Mouse (Mus musculus) hindbrain, embryonic 15.5 days (tissue): ENCODE data around the gene Enthd1. TPM values are rescaled to one million over a fixed set of nuclear protein-coding genes. Genes with fewer than 3 reads are reported as not detected.

Source experiments
- ATAC-seq: fragments of 200-750 bp; cut with Nextera tagmentation; 2 replicates; pipeline ENCODE4 v1.8.0; 2017; ENCODE audit warnings: low read depth, moderate number of reproducible peaks, moderate TSS enrichment; ENCODE audit not compliant: low FRiP score
- H3K27ac ChIP-seq: fragments of 300-500 bp; sonication (generic); replicated peaks from 2 replicates; pipeline ENCODE4 v1.5.1; 2015; ENCODE audit warnings: mild to moderate bottlenecking, inconsistent platforms
- H3K27me3 ChIP-seq: fragments of 300-500 bp; sonication (generic); 2 replicates; pipeline ENCODE4 v1.6.1; 2015; ENCODE audit warnings: control low read depth, inconsistent platforms
- H3K36me3 ChIP-seq: fragments of 300-500 bp; sonication (generic); 2 replicates; pipeline ENCODE4 v1.6.1; 2015; ENCODE audit warnings: control low read depth, inconsistent platforms
- H3K4me1 ChIP-seq: fragments of 300-500 bp; sonication (generic); replicated peaks from 2 replicates; pipeline ENCODE4 v1.6.1; 2015; ENCODE audit warnings: control low read depth, inconsistent platforms
- H3K4me2 ChIP-seq: fragments of 300-500 bp; sonication (generic); 2 replicates; pipeline ENCODE4 v1.6.1; 2015; ENCODE audit warnings: moderate library complexity, mild to moderate bottlenecking, inconsistent platforms
- H3K4me3 ChIP-seq: fragments of 300-500 bp; sonication (generic); 2 replicates; pipeline ENCODE4 v1.5.1; 2015; ENCODE audit warnings: mild to moderate bottlenecking, inconsistent platforms
- H3K9ac ChIP-seq: fragments of 300-500 bp; sonication (generic); 2 replicates; pipeline ENCODE4 v1.6.1; 2015; ENCODE audit warnings: inconsistent platforms
- H3K9me3 ChIP-seq: fragments of 300-500 bp; sonication (generic); 2 replicates; pipeline ENCODE4 v1.6.1; 2016; ENCODE audit warnings: control low read depth, inconsistent platforms
- WGBS: fragments of 180-500 bp; shearing (Covaris S2); methylation state at CpG from one replicate; pipeline ENCODE4 v1.1.7; 2015; 5-methylcytosine and 5-hydroxymethylcytosine counted together
- polyA plus RNA-seq: library from polyadenylated mRNA; unstranded; fragments of >200 nt; fragmentation: Nextera tagmentation; extraction: Ambion mirVana; gene quantifications from 2 replicates; pipeline ENCODE4 v1.2.1, GENCODE M21; 2015

Gene Enthd1
- polyA plus RNA-seq, 1 experiment from 2014 or later = not detected

DNA sequence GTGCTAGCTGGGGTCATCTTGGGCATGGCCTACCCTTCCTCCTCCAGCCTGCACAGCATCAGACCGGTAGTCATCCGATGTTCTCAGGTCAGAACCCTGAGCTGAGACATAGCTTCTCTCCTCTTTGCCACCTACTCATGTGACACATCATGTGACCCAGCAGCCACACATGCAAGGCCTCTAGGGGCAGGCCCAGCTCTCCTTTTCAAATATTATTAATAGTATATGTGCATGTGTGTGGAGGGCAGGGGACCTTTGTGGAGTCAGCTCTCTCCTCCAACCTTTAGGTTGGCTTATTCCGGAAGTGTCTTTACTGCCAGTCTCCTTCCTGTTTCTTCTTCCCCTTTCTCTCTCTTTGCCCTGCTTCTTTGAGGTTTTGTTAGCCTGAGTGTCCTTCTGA, 107.0 kb downstream of the Enthd1 start:
- Histone ChIP-seq H3K36me3 (no peaks in the 10 kb centered on the region), H3K4me3 (no peak overlapping the region), H3K27me3 (no peaks in the 10 kb centered on the region), H3K4me1 (peaks cover 15% of the 10 kb centered on the region), H3K9ac (no peak overlapping the region), H3K4me2 (no peak overlapping the region), H3K27ac (no peak overlapping the region), H3K9me3 (no peaks in the 10 kb centered on the region)
- WGBS = 92% methylated on average over 3 of the region's 3 CpGs
- ATAC-seq = no peak

DNA sequence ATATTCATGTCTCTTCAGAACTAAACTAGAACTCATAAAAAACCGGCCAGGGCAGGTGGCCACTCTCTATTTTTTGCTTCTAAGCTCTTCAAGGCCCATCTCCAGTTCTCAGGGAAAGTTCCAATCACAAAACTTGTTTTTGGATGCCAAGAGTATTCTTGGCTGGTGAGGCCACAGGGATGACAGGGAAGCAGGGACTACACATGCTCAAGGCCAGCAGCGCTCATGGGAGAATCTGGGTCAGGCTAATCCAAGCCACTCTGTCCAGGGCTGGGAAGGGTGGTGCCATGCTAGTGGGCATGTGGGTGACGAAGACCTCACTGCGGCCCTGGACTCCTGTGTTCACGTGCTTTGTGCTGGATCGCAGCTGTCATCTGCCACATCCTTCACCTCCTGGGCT, 110.5 kb downstream of the Enthd1 start:
- no peak for ATAC-seq
- H3K27me3 ChIP-seq = no peaks in the 10 kb centered on the region
- no peaks in the 10 kb centered on the region for H3K36me3 ChIP-seq
- no peaks in the 10 kb centered on the region for H3K9me3 ChIP-seq
- no peak overlapping the region for H3K4me2 ChIP-seq
- no peak overlapping the region for H3K9ac ChIP-seq
- 77% methylated on average over 6 of the region's 6 CpGs for WGBS
- H3K4me3 ChIP-seq = no peak overlapping the region
- peaks cover 6% of the 10 kb centered on the region for H3K4me1 ChIP-seq
- H3K27ac ChIP-seq = no peak overlapping the region

DNA sequence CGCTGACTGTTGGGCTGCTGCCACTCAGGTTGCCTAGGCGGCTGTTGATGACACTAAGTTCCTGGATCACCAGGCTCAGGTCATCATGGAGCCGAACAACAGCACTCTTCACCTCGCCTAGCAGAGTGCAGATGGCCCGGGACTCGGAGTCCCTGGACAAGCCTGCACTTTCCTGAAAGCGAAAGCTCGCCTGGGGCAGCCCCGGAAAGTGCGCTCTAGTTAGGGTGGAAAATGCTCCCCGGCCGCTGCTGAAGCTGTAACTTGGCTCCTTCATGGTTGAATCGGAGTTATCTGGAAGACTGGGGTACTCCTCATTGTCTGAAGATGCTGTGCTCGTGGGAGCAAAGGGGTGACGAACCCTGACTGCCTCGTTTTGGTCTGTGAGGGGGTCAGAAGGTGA, 112.5 kb downstream of the Enthd1 start:
- Histone ChIP-seq H3K4me2 (no peak overlapping the region), H3K9ac (no peak overlapping the region), H3K4me3 (no peak overlapping the region), H3K9me3 (no peaks in the 10 kb centered on the region), H3K27me3 (no peaks in the 10 kb centered on the region), H3K27ac (no peak overlapping the region), H3K36me3 (no peaks in the 10 kb centered on the region), H3K4me1 (peaks cover 6% of the 10 kb centered on the region)
- no peak for ATAC-seq
- WGBS = 34% methylated on average over 16 of the region's 16 CpGs

DNA sequence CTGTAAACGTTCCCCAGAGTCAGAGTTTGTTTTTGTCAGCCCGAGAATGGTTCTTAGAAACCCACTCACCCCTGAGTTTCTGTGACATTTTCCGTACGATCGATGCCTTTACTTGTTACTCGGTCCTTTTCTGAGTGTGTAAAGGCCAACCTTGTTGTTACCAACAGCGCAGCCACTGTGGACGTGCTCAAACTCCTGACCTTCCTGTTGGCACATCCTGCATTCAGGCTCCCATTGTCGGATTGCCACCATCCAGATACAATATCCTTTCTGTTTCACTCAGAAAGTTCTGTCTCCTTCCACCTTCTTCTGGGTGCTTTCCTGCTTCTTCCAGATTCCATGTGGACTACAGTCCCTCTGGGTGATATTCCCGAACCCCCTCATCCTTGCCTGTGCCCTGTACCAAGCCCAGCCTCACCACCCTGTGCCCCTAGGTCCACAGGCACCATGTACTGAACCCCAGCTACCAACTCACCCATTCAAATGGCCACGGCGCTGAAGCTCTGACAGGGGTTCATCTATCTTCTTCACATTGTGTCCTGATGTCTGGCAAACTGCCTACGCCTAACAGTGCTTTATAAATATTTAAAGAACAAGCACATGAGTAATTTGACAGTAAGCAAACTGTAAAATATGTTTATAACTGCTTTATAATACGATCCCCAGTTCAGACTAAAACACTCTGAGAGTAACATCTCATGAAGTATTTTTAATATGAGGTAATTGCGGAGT, 118.8 kb downstream of the Enthd1 start:
- Histone ChIP-seq H3K9ac (no peak overlapping the region), H3K4me1 (no peaks in the 10 kb centered on the region), H3K9me3 (no peaks in the 10 kb centered on the region), H3K27me3 (no peaks in the 10 kb centered on the region), H3K4me3 (no peak overlapping the region), H3K36me3 (no peaks in the 10 kb centered on the region), H3K27ac (no peak overlapping the region), H3K4me2 (no peak overlapping the region)
- WGBS = 71% methylated on average over 15 of the region's 15 CpGs
- no peak for ATAC-seq

DNA sequence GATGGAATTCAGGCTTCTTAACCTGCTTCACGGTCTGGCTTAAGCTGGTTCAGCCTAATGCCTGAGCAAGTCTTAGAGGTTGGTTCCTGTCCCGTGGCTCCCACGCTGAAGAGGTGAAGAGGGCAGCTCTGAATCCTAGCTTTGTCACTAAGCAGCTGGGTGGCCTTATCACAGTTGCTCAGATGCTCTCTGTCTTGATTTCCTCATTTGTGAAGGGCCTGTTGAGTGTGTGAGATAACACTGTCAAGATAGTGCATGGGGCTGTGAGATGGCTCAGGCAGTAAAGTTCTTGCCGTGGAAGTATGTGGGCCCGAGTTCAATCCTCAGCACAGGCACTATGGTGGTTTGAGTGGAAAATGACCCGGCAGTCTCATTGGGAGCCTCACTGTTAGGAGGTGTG, 124.8 kb downstream of the Enthd1 start:
- no peaks in the 10 kb centered on the region for H3K27me3 ChIP-seq
- no peak overlapping the region for H3K4me3 ChIP-seq
- no peaks in the 10 kb centered on the region for H3K36me3 ChIP-seq
- WGBS = 92% methylated on average over 6 of the region's 6 CpGs
- H3K4me2 ChIP-seq = no peak overlapping the region
- no peak for ATAC-seq
- no peaks in the 10 kb centered on the region for H3K9me3 ChIP-seq
- H3K9ac ChIP-seq = no peak overlapping the region
- no peak overlapping the region for H3K27ac ChIP-seq
- H3K4me1 ChIP-seq = no peaks in the 10 kb centered on the region; the same call in 1 of the 2 replicates

DNA sequence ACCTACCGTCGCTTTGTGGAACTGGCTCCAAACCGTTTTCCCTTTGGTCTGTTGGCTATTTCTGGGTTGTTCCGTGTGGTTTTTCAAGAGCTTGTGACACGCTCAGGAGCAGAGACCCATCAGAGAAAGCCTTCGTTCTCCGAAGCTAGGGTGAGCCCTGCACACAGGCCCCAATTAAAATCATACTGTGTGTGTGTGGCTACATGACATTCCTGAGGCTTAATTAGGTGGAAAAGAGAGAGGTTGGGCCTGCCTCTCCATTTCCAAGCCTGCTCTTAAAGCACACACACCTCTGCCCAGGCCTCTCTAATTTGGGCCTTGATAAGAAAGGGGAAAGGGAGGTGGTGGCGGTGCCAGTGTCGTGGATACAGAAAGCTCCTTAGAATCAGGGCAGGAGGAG, 126.5 kb downstream of the Enthd1 start:
- Histone ChIP-seq H3K27me3 (no peaks in the 10 kb centered on the region), H3K27ac (no peak overlapping the region), H3K4me1 (no peaks in the 10 kb centered on the region; the same call in 1 of the 2 replicates), H3K4me2 (no peak overlapping the region), H3K4me3 (no peak overlapping the region), H3K9ac (no peak overlapping the region), H3K9me3 (no peaks in the 10 kb centered on the region), H3K36me3 (no peaks in the 10 kb centered on the region)
- 67% methylated on average over 9 of the region's 9 CpGs for WGBS
- no peak for ATAC-seq

DNA sequence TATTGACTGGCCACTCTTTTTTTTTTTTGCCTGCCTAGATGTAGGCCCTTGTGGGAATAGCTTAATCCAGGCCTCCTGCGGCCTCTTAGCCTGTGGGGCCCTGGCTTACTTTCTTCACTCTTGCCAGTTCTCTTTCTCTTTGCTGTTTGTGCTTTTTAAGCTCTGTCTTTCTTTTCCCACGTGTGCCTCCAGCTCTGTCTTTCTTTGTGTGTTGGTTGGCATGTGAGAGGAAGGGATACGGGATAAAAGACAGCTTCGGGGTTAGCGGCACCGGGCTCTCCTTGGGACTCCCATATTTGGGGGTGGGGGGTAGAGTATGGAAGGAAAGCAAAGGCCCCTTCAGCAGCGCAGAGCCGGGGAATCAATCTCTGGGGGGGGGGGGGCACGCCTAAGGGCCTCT, 127.0 kb downstream of the Enthd1 start:
- Histone ChIP-seq H3K4me1 (no peaks in the 10 kb centered on the region; the same call in 1 of the 2 replicates), H3K9ac (no peak overlapping the region), H3K9me3 (no peaks in the 10 kb centered on the region), H3K36me3 (no peaks in the 10 kb centered on the region), H3K4me2 (no peak overlapping the region), H3K27me3 (no peaks in the 10 kb centered on the region), H3K4me3 (no peak overlapping the region), H3K27ac (no peak overlapping the region)
- 71% methylated on average over 9 of the region's 9 CpGs for WGBS
- ATAC-seq = no peak

DNA sequence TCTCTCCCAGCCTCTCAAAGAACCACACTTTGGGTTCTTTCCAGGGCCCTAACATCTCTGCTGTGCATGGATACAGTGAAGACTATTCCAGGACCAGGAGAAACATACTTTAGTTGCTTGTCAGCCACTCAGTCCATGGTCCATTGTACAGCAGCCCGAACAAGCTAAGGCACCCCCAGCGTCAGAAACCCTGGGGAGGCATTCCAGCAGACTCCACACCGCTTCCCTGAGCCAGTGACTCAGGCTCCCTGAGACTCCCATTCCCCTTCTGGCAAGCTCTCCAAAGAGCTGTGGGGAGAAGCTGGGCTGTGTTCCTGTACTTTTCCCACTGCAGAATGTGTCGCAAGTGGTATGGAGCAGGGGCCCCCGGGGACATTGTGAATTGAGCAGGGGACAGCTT, 128.0 kb downstream of the Enthd1 start:
- Histone ChIP-seq H3K4me3 (no peak overlapping the region), H3K27me3 (no peaks in the 10 kb centered on the region), H3K4me2 (no peak overlapping the region), H3K27ac (no peak overlapping the region), H3K36me3 (no peaks in the 10 kb centered on the region), H3K9me3 (no peaks in the 10 kb centered on the region), H3K9ac (no peak overlapping the region), H3K4me1 (no peaks in the 10 kb centered on the region; the same call in 1 of the 2 replicates)
- WGBS = 76% methylated on average over 5 of the region's 5 CpGs
- no peak for ATAC-seq

DNA sequence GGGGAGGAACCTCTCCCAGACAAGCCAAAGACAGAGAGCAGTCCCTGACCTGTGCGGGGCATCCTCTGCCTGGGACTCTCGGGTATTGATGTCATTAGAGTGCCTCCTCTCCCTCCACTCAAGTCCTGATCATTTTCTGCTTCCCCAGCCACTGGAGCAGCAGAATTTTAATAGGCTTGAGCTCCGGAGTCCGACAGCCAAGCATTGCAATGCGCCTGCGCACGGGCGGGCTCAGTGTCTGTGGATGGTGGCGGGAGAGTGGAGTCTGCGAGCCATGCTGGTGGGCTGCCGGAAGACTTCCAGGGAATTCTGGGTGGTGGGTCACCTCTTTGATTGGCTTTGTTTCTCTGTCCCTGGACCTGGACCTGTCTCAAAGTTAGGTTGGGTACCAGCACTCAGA, 134.6 kb downstream of the Enthd1 start:
- Histone ChIP-seq H3K27ac (no peak overlapping the region; the same call in 1 of the 2 replicates), H3K27me3 (no peaks in the 10 kb centered on the region), H3K9me3 (no peaks in the 10 kb centered on the region), H3K36me3 (no peaks in the 10 kb centered on the region), H3K4me2 (peak overlapping the region; percentile 30; the same call in 1 of the 2 replicates), H3K4me1 (0 out of 2 replicates have a peak, but pooled peaks cover 5% of the 10 kb centered on the region), H3K9ac (no peak overlapping the region), H3K4me3 (no peak overlapping the region)
- no peak for ATAC-seq
- 67% methylated on average over 11 of the region's 11 CpGs for WGBS

DNA sequence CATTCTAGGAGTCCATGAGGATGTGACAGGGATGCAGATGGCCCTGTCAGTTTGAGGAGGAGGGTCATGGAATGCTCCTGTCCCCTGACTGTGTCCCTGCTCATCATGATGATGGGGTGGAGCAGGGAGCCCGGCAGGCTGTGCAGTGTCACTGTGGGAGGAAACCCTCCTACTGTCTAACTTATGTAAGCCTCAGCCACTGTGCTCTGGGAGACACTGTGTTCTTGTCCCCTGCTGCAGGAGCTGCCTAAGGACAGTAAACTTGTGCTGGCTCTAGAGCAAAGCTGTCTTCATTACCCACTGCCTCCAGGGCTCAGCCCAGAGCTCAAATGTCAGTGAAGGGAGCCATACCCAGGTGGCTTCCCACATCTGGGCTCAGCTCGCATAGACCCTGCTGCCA, 146.8 kb downstream of the Enthd1 start:
- no peaks in the 10 kb centered on the region for H3K27me3 ChIP-seq
- H3K27ac ChIP-seq = no peak overlapping the region
- no peaks in the 10 kb centered on the region for H3K9me3 ChIP-seq
- 67% methylated on average over 2 of the region's 2 CpGs for WGBS
- peaks cover 4% of the 10 kb centered on the region for H3K4me1 ChIP-seq
- no peak overlapping the region for H3K4me2 ChIP-seq
- no peak overlapping the region for H3K9ac ChIP-seq
- no peak overlapping the region for H3K4me3 ChIP-seq
- 0 out of 2 replicates have a peak, but pooled peaks have one; percentile 23 for ATAC-seq
- no peaks in the 10 kb centered on the region for H3K36me3 ChIP-seq

DNA sequence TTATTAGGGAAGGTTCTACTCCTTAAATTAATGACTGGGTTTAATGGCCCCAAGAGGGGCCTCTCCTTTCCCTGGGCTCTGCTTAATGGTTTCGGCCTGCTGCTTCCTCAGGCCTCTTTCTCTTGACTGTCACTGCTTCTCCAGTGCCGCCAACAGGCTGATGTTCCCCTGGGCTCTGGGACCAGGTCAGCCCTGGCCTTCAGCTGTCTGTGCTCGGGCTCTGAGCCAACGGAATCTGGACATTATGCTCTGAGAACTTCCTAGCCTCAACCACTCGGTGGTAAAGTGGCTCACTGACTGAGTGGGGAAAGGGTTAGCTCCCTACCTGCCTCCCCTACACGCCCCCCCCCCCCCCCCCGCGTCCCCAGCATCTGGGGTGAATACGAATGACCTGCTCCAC, 147.9 kb downstream of the Enthd1 start:
- no peaks in the 10 kb centered on the region for H3K27me3 ChIP-seq
- H3K36me3 ChIP-seq = no peaks in the 10 kb centered on the region
- H3K9me3 ChIP-seq = no peaks in the 10 kb centered on the region
- WGBS = 53% methylated on average over 9 of the region's 9 CpGs
- no peak overlapping the region for H3K27ac ChIP-seq
- no peak for ATAC-seq
- H3K4me3 ChIP-seq = no peak overlapping the region
- H3K9ac ChIP-seq = no peak overlapping the region
- no peak overlapping the region for H3K4me2 ChIP-seq
- H3K4me1 ChIP-seq = peaks cover 4% of the 10 kb centered on the region

DNA sequence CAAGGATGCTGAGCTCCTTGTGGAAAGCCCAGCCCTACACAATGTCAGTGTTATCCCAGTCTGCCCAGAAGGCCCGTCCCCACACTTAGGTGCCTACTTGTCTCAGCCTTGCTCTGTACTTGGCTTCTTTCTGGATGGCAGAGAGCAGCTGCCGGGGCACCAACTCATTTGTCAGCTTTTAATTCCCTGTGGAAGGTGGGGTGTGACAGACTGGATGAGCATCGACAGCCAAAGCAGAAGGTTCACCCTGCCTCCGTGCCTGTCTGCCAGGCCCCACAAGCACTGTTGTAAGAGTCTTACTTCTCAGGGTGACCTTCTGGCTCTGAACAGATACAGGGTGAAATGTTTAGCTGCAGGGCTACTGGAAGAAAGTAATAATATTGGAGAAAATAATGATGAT, 149.8 kb downstream of the Enthd1 start:
- ATAC-seq = no peak
- WGBS = 64% methylated on average over 4 of the region's 4 CpGs

More for the DNA sequence above, 149.8 kb downstream of the Enthd1 start:
- Histone ChIP-seq H3K4me2 (no peak overlapping the region), H3K4me1 (peaks cover 4% of the 10 kb centered on the region), H3K27ac (no peak overlapping the region), H3K9me3 (no peaks in the 10 kb centered on the region), H3K36me3 (no peaks in the 10 kb centered on the region), H3K4me3 (no peak overlapping the region), H3K27me3 (no peaks in the 10 kb centered on the region), H3K9ac (no peak overlapping the region)
